Mouse (Mus musculus) olfactory bulb, adult 2 months (tissue): ENCODE measurements around the gene Helz2. TPM values are rescaled to one million over a fixed set of nuclear protein-coding genes. Genes with fewer than 3 reads are reported as not detected.
"Not testable (repeated sequence)": the region's sequence is repeated elsewhere in the genome, so short reads cannot be mapped to it uniquely, and the experiment has no call there.

ENCODE experiments used
- H3K27ac ChIP-seq: fragments of 200-500 bp; 2 replicates; pipeline ENCODE4 v1.5.1; 2012; ENCODE audit warnings: low read depth, low read length; ENCODE audit not compliant: insufficient read depth
- H3K4me1 ChIP-seq: fragments of 200-500 bp; 2 replicates; pipeline ENCODE4 v1.6.1; 2012; ENCODE audit warnings: low read length; ENCODE audit not compliant: control insufficient read depth, insufficient read depth
- H3K4me3 ChIP-seq: fragments of 200-500 bp; 2 replicates; pipeline ENCODE4 v1.5.1; 2012; ENCODE audit warnings: mild to moderate bottlenecking, low read depth, low read length, moderate library complexity; ENCODE audit not compliant: insufficient read depth
- CTCF ChIP-seq: fragments of 200-500 bp; IDR thresholded peaks from 2 replicates; pipeline ENCODE4 v1.5.1; 2012; ENCODE audit warnings: low read depth, mild to moderate bottlenecking, low read length, moderate library complexity; ENCODE audit not compliant: insufficient read depth
- POLR2A ChIP-seq: fragments of 200-500 bp; IDR thresholded peaks from 2 replicates; pipeline ENCODE4 v1.6.1; 2012; ENCODE audit warnings: mild to moderate bottlenecking, low read depth, low read length, moderate library complexity; ENCODE audit not compliant: insufficient read depth
- WGBS: fragments of 180-500 bp; shearing (Covaris S2); methylation state at CpG from one replicate; pipeline ENCODE4 v1.1.7; 2018; 5-methylcytosine and 5-hydroxymethylcytosine counted together
- polyA plus RNA-seq: library from polyadenylated mRNA; stranded (reverse); fragments of >200 nt; gene quantifications from 2 replicates; pipeline ENCODE4 v1.2.4, GENCODE M21; 2012; ENCODE audit warnings: low replicate concordance; ENCODE audit not compliant: missing spikeins, insufficient read depth, insufficient read length

Gene Helz2
- polyA plus RNA-seq: not detected in 2 replicates

DNA sequence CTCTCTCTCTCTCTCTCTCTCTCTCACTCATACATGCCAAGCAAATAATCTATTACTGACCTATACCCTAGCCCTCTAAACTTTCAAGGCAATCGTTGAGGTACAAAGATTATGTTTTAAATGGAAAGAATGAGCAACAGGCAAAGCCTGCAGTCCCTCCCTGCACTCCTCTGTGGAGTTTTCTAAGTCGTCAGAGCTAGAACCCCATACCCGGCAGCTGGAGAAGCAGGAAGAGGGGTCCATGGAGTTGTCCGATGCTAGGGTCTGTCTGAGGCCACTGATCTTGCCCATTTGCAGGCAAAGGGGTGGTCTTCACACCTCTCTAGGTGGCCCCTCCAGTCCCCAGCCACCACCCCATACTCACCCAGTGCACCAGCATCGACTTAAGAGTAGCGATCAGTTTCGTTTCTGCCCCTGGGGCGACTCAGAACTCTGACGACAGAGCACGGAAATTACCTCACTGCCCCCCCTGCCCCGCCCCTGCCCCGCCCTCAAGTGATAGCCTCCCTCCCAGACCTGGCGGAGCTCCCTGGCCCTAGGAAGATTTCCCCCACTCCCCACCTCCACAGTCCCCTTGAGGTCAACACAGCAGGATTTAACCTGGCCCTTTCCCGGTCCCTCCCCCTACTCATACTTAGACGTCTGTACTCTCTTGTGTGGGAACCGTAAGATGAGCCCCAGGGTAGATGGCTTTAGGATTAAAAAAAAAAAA is at the start of gene Helz2:
Helz2 (minus strand) TSS at position 426 of the 712 bp plus-strand sequence.
- H3K27ac ChIP-seq: no peak within 1 kb of the TSS
- WGBS: 23% methylated on average over 16 of the region's 16 CpGs
- peak within 1 kb of the TSS; percentile 32 for H3K4me3 ChIP-seq
- TF ChIP-seq CTCF (no peak), POLR2A (no peak)
- peaks cover 12% of the 10 kb centered on the region for H3K4me1 ChIP-seq

DNA sequence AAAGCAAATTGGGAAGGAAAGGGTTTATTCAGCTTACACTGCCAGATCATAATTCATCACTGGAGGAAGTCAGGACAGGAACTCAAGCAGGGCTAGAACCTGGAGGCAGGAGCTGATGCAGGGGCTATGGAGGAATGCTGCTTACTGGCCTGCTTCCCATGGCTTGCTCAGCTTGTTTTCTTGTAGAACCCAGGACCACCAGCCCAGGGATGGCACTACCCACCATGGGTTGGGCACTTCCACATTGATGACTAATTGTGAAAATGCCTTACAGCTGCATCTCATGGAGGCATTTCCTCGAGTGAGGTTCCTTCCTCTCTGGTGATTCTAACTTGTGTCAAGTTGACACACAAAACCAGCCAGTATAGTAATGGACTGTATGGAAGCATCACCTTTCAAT is 49.1 kb upstream of the Helz2 start:
- Histone ChIP-seq H3K4me3 (no peak overlapping the region), H3K4me1 (no peaks in the 10 kb centered on the region), H3K27ac (no peak overlapping the region)
- no peak for TF ChIP-seq CTCF
- TF ChIP-seq POLR2A: no peak
- 53% methylated on average over 1 of the region's 1 CpGs for WGBS

DNA sequence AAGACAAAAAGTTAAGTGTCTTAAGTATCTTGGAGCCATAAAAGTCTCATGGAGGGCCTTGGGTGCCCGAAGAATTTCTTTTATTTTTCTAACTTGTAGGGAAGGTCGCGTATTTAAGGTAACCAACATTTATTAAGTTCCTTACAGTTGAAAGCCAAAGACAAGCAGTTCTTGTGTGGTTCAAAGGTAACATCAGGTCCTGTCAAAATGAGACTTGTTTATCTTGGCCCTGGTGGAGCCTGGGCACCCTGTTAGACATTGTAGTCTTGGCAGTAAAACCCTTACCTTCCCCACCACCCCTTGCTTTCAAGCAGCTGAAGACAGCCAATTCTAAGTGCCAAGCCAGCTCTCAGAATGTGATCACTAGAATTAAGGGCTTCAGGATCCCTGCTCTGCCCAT is 46.9 kb upstream of the Helz2 start:
- 69% methylated on average over 3 of the region's 3 CpGs for WGBS
- no peak for TF ChIP-seq POLR2A
- no peak for TF ChIP-seq CTCF
- H3K4me3 ChIP-seq: no peak overlapping the region; the same call in 1 of the 2 replicates
- H3K27ac ChIP-seq: no peak overlapping the region
- no peaks in the 10 kb centered on the region for H3K4me1 ChIP-seq

DNA sequence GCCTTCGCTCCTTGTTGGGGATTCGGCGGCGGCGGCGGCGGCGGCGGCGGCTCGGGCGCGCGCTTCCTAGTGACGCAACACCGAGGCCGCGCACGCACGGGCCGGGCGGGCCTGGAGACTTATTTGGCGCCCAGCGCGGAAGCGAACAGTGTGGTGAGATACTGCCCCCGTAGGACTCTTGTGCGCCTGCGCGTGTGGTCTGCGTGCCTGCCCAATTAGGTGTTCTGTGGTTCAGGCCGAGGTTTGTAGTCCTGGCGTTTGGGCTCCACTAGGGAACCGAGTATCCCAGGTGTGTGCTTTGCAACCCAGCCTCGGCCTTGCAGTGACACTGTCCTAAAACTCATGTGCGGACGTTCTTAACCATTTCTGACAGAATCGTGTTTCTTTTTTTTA is 46.1 kb upstream of the Helz2 start, which contains the start of gene Gmeb2:
Gmeb2 (minus strand) TSS at position 78 of the 393 bp plus-strand sequence.
- peak within 1 kb of the TSS; percentile 98 for H3K4me3 ChIP-seq
- 5% methylated on average over 38 of the region's 38 CpGs for WGBS
- peak; percentile 57 for TF ChIP-seq POLR2A
- peak within 1 kb of the TSS; percentile 95 for H3K27ac ChIP-seq
- H3K4me1 ChIP-seq: not testable (repeated sequence)

DNA sequence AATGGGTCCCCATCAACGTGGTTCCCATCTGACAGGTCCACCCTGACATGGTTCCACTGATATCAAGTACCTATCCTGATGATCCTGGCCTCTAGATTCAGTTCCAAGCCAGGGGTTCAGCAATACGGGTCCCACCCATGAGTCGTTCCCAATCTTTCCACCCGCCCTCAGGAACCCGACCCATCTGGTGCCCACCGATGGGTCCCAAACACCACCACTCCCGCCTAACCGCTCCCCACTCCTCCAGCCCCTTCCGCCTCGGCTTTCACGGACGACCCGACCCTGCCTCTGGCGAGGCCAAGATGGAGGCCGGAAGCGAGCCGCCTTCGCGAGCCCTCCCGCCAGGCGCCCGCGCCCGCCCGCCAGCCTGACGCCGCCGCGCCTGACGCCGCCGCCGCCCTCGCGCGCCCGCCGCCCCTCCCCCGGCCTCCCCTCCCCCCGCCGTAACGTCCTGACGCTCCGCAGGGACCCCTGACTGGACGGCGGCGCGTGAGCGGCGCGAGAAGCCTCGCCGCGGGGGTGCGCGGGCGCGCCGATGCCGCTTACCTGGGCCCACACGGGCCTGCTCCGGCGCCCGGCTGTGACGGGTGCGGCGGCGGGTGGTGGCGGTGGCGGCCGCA is 45.6 kb upstream of the Helz2 start:
- Histone ChIP-seq H3K4me1 (no peaks in the 10 kb centered on the region), H3K27ac (peak overlapping the region; percentile 95), H3K4me3 (peak overlapping the region; percentile 98)
- TF ChIP-seq CTCF (no peak), POLR2A (peak; percentile 72)
- WGBS: 4% methylated on average over 56 of the region's 71 CpGs

DNA sequence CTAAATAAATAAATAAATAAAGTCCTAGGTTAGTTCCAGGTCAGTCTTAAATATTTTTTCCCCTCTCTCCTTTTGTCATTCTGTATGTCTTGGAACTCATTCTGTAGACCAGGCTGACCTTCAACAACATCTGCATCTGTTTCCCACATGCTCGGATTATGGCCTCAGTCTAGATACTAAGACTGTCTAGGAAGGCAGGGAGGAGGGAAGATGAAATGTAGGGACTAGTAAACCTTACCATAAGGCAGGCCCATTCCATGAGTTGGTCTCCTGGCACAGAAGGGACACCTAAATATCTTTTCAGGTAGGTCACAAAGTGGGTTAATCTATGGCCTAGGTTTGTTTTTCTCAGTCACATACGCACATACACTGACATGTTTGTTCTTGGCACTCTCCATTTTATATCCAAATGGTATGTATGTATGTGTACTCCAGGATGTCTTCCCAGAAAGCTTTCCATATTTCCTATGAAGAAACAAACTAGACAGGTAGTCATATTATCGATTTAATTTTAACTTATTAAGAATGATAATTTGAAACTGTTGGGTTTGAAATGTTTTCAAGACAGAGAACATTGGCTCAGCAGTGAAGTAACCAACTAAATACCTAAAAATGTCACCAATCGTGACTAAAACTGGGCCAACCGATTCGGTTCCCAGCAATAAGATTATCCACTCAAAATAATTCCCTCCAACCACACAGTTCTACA is 45.0 kb upstream of the Helz2 start:
- WGBS: 41% methylated on average over 6 of the region's 6 CpGs
- Histone ChIP-seq H3K4me3 (peak overlapping the region; percentile 98), H3K27ac (peak overlapping the region; percentile 95), H3K4me1 (no peaks in the 10 kb centered on the region)
- TF ChIP-seq CTCF (no peak), POLR2A (no peak)

DNA sequence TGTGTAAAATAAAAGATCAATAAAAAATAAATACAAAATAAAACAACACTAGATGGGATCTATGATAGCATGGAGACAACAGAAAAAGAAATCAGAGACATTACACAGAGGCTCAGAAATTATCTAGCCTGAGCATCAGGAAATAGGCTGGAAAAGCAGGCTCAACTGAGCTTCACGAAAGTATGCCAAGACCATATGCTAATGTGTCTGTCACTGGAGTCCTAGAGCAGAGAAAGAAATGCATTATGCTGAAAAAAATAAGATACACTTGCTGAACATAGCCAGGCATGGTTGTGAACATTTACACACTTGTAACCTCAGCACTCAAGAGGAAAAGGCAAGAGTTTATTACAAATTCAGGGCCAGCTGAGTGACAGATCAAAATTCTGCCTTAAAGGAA is 38.1 kb upstream of the Helz2 start:
- Histone ChIP-seq H3K27ac (no peak overlapping the region), H3K4me3 (no peak overlapping the region), H3K4me1 (no peaks in the 10 kb centered on the region)
- no peak for TF ChIP-seq CTCF
- no peak for TF ChIP-seq POLR2A
- WGBS: 39% methylated on average over 1 of the region's 1 CpGs

DNA sequence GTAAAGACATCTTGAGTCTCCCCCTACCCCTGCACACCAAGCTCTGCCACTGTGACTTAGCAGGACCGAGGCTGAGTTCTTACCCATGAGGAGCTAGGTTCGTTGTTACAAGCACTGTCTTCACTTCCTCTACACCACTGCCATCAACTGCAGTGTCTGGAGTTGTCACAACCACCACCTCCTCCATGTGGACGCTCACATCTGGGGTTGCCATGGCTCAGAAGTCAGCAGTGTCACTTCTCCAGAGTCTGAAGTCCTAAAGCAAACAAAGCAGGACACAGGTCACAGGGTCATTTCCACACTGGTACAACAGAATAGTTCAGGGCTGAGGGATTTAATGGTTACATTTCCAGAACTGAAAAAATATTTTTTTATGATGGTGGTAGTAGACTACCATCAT is 36.0 kb upstream of the Helz2 start:
- no peaks in the 10 kb centered on the region for H3K4me1 ChIP-seq
- WGBS: 83% methylated on average over 3 of the region's 3 CpGs
- no peak overlapping the region for H3K27ac ChIP-seq
- no peak overlapping the region for H3K4me3 ChIP-seq
- TF ChIP-seq CTCF (no peak), POLR2A (no peak)

DNA sequence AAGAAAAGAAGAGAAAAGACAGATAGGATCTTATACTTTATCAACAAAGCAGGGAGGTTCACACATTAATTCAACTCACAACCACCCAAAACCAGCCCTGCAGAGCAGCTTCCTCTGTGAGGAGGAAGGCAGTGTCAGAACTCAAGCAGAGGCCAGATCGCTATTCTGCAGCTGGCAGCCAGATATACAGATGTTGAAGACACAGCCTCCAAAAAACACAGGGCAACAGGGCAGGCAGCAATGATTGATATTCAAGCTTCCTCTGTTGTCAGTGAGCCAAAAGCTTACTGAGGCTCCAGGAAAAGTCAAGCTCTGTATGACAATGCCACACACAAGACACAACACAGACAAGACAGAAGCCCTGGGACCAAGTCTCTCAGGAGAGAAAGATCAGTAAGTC is 34.9 kb upstream of the Helz2 start:
- no peak overlapping the region for H3K27ac ChIP-seq
- H3K4me3 ChIP-seq: no peak overlapping the region
- no peak for TF ChIP-seq POLR2A
- TF ChIP-seq CTCF: no peak
- H3K4me1 ChIP-seq: no peaks in the 10 kb centered on the region
- WGBS: 77% methylated on average over 1 of the region's 1 CpGs
